Mouse (Mus musculus) neural tube, embryonic 14.5 days (tissue): ENCODE measurements at regions not wholly inside any gene's neighbourhood (a gene's known extent, or its start where the extent isn't known, plus 50 kb on each side); places are given as distances from the start of the nearest gene placed in this dataset.

ENCODE experiments used
- ATAC-seq: fragments of 200-750 bp; cut with Nextera tagmentation; 2 replicates; pipeline ENCODE4 v1.8.0; 2017; ENCODE audit warnings: low read depth, mild to moderate bottlenecking, moderate TSS enrichment, moderate library complexity
- H3K27ac ChIP-seq: fragments of 300-500 bp; sonication (generic); 2 replicates; pipeline ENCODE4 v1.5.1; 2014; ENCODE audit warnings: low read depth, mild to moderate bottlenecking, control low read depth, low read length, moderate library complexity, mixed read lengths
- H3K27me3 ChIP-seq: fragments of 300-500 bp; sonication (generic); 2 replicates; pipeline ENCODE4 v1.6.1; 2014; ENCODE audit warnings: low read length; ENCODE audit not compliant: control insufficient read depth, insufficient read depth
- H3K36me3 ChIP-seq: fragments of 300-500 bp; sonication (generic); 2 replicates; pipeline ENCODE4 v1.6.1; 2014; ENCODE audit warnings: low read length, mixed read lengths; ENCODE audit not compliant: control insufficient read depth, insufficient read depth
- H3K4me1 ChIP-seq: fragments of 300-500 bp; sonication (generic); 2 replicates; pipeline ENCODE4 v1.6.1; 2014; ENCODE audit warnings: low read length; ENCODE audit not compliant: control insufficient read depth, insufficient read depth
- H3K4me2 ChIP-seq: fragments of 300-500 bp; sonication (generic); 2 replicates; pipeline ENCODE4 v1.6.1; 2014; ENCODE audit warnings: mild to moderate bottlenecking, low read depth, low read length, control low read depth
- H3K4me3 ChIP-seq: fragments of 300-500 bp; sonication (generic); 2 replicates; pipeline ENCODE4 v1.5.1; 2014; ENCODE audit warnings: low read depth, low read length, control low read depth, mixed read lengths
- H3K9ac ChIP-seq: fragments of 300-500 bp; sonication (generic); replicated peaks from 2 replicates; pipeline ENCODE4 v1.6.1; 2014; ENCODE audit warnings: low read depth, mild to moderate bottlenecking, control low read depth, low read length, mixed read lengths
- H3K9me3 ChIP-seq: fragments of 300-500 bp; sonication (generic); 2 replicates; pipeline ENCODE4 v1.6.1; 2016; ENCODE audit warnings: low read length; ENCODE audit not compliant: control insufficient read depth
- WGBS: fragments of 180-500 bp; shearing (Covaris S2); extraction: QIAGEN DNeasy Blood & Tissue Kit; methylation state at CpG from one replicate; pipeline ENCODE4 v1.1.7; 2014; 5-methylcytosine and 5-hydroxymethylcytosine counted together

DNA sequence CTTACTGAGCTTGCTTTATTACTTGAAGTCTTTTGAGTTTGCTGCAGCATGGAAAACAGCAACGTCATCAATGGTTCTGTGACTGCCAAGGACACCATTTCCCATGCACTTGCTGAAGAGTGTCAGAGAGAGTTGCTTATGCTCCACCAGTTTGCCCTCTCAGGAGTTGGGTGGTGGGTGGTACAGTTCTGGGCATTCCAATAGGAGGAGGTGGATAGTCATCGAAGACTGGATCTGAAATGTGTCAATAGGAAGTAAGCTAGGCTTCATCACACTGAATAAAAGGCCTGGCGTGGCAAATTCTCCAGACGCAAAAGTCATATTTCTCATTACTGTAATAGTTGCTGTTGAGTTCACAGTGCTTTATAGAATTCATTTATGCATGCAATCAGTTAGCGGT is 751.7 kb upstream of the Car8 start:
- no peak for ATAC-seq
- Histone ChIP-seq H3K4me3 (no peak overlapping the region), H3K4me1 (peaks cover 19% of the 10 kb centered on the region), H3K9me3 (no peaks in the 10 kb centered on the region), H3K4me2 (no peak overlapping the region), H3K27me3 (no peaks in the 10 kb centered on the region), H3K27ac (no peak overlapping the region), H3K36me3 (no peaks in the 10 kb centered on the region), H3K9ac (no peak overlapping the region)
- WGBS, result 70% methylated on average over 5 of the region's 5 CpGs

GRCm38 (mm10) chr4:8989614-8990013 is 750.8 kb upstream of the Car8 start:
- no peak for ATAC-seq
- H3K36me3 ChIP-seq, result no peaks in the 10 kb centered on the region
- 43% methylated on average over 6 of the region's 6 CpGs for WGBS

GRCm38 (mm10) chr4:8989110-8989509 is 750.3 kb upstream of the Car8 start:
- no peaks in the 10 kb centered on the region for H3K9me3 ChIP-seq
- H3K4me2 ChIP-seq, result no peak overlapping the region
- no peaks in the 10 kb centered on the region for H3K27me3 ChIP-seq
- H3K27ac ChIP-seq, result no peak overlapping the region
- 85% methylated on average over 4 of the region's 4 CpGs for WGBS
- H3K4me3 ChIP-seq, result no peak overlapping the region
- no peak overlapping the region for H3K9ac ChIP-seq
- ATAC-seq, result no peak
- no peaks in the 10 kb centered on the region for H3K36me3 ChIP-seq
- peaks cover 19% of the 10 kb centered on the region for H3K4me1 ChIP-seq

More at GRCm38 (mm10) chr4:8989614-8990013, 750.8 kb upstream of the Car8 start:
- Histone ChIP-seq H3K27me3 (no peaks in the 10 kb centered on the region), H3K4me2 (no peak overlapping the region), H3K9ac (no peak overlapping the region), H3K27ac (no peak overlapping the region), H3K4me3 (no peak overlapping the region), H3K9me3 (no peaks in the 10 kb centered on the region), H3K4me1 (peaks cover 19% of the 10 kb centered on the region)

DNA sequence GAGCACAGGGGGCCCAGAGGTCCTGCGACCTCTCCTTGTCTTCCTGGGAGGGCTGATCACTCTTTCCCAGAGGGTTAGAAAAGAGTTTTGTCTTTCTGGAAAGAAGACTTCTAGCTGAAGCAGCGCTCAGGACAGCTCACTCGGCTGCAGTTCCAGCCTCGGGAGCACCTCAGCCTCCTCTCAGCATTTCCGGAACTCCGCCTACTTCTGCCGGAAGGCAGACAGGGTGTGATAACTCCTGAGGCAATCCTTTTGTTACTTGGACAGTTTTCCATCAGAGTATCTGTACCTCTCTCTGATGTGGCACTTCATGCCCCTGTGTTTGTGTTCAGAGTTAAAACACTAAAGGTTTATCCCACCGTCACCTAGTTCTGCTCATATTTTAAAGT is 749.5 kb upstream of the Car8 start:
- Histone ChIP-seq H3K9ac (no peak overlapping the region; the same call in 1 of the 2 replicates), H3K4me1 (peaks cover 19% of the 10 kb centered on the region), H3K4me2 (no peak overlapping the region), H3K4me3 (no peak overlapping the region), H3K9me3 (no peaks in the 10 kb centered on the region), H3K27ac (no peak overlapping the region; the same call in 1 of the 2 replicates), H3K36me3 (no peaks in the 10 kb centered on the region), H3K27me3 (no peaks in the 10 kb centered on the region)
- ATAC-seq, result no peak
- 41% methylated on average over 8 of the region's 8 CpGs for WGBS

GRCm38 (mm10) chr4:8987544-8988344 is 748.9 kb upstream of the Car8 start:
- H3K4me1 ChIP-seq, result peaks cover 19% of the 10 kb centered on the region
- no peaks in the 10 kb centered on the region for H3K9me3 ChIP-seq
- H3K36me3 ChIP-seq, result no peaks in the 10 kb centered on the region
- H3K27ac ChIP-seq, result no peak overlapping the region; the same call in 1 of the 2 replicates
- ATAC-seq, result peak; percentile 52; the same call in 1 of the 2 replicates
- 18% methylated on average over 10 of the region's 10 CpGs for WGBS
- no peak overlapping the region for H3K4me2 ChIP-seq
- no peak overlapping the region for H3K4me3 ChIP-seq
- no peak overlapping the region; the same call in 1 of the 2 replicates for H3K9ac ChIP-seq
- H3K27me3 ChIP-seq, result no peaks in the 10 kb centered on the region

DNA sequence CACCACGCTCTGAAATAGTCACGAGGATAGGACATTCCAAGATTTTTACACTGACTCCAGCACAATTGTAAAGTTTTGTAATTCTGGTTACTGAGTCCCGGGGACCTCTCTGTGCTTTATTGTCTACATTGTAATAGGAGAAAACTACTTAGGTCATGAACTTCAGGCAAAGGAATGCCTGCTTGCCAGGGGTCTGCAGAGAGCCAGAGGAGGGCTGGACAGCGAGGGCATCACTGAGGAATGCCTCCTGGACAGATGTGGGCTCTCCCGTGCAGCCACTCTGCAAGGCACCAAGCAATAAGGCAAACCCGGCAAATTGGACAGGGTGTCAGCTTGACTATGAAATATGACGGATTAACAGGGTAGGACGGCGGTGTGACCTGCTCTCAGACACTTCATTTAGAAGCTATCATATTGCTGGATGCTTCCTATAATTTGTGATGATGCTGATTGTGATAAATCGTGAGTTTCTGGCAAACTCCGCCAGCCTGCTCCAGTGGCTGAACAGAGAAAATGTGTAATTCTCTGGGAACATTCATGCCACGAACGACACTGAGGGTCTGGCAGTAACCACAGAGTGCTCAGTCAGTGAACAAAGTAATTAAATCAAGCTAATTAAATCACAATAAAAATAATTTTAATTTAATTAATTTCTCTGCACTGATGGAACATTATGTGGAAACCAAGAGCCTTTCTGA is 747.7 kb upstream of the Car8 start:
- WGBS, result 21% methylated on average over 13 of the region's 13 CpGs
- ATAC-seq, result peak; percentile 47; the same call in 1 of the 2 replicates
- H3K27ac ChIP-seq, result no peak overlapping the region
- no peaks in the 10 kb centered on the region for H3K36me3 ChIP-seq
- H3K4me1 ChIP-seq, result peaks cover 19% of the 10 kb centered on the region
- H3K4me3 ChIP-seq, result no peak overlapping the region
- no peaks in the 10 kb centered on the region for H3K27me3 ChIP-seq
- H3K4me2 ChIP-seq, result peak overlapping the region; percentile 8; the same call in 1 of the 2 replicates
- no peaks in the 10 kb centered on the region for H3K9me3 ChIP-seq
- no peak overlapping the region for H3K9ac ChIP-seq

GRCm38 (mm10) chr4:8984059-8984606 is 745.3 kb upstream of the Car8 start:
- Histone ChIP-seq H3K4me1 (peaks cover 19% of the 10 kb centered on the region), H3K9ac (no peak overlapping the region), H3K4me3 (no peak overlapping the region), H3K4me2 (no peak overlapping the region), H3K27me3 (no peaks in the 10 kb centered on the region), H3K9me3 (no peaks in the 10 kb centered on the region), H3K27ac (no peak overlapping the region), H3K36me3 (no peaks in the 10 kb centered on the region)
- no peak for ATAC-seq
- WGBS, result 93% methylated on average over 5 of the region's 5 CpGs

DNA sequence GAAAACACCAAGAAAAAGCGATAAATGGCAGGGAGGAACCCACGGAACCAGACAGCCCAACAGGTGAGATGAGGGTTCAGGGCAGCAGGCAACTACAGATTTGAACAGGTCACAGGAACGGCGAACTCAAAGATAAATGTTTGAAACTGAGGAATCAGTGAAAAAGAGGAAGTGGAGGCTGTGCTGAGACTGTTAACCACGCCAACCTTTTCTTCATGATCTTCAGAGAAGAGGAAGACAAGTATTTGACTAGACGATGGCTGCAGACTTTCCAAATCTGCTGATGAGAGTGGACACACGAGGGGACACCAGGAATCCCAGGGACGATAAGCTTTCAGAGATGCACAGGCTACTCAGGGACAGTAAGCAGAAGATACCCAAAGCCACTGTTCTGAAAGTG is 740.1 kb upstream of the Car8 start:
- Histone ChIP-seq H3K4me2 (no peak overlapping the region), H3K4me1 (no peaks in the 10 kb centered on the region), H3K9me3 (no peaks in the 10 kb centered on the region), H3K36me3 (no peaks in the 10 kb centered on the region), H3K27ac (no peak overlapping the region), H3K9ac (no peak overlapping the region), H3K27me3 (no peaks in the 10 kb centered on the region), H3K4me3 (no peak overlapping the region)
- no peak for ATAC-seq
- 92% methylated on average over 8 of the region's 8 CpGs for WGBS

DNA sequence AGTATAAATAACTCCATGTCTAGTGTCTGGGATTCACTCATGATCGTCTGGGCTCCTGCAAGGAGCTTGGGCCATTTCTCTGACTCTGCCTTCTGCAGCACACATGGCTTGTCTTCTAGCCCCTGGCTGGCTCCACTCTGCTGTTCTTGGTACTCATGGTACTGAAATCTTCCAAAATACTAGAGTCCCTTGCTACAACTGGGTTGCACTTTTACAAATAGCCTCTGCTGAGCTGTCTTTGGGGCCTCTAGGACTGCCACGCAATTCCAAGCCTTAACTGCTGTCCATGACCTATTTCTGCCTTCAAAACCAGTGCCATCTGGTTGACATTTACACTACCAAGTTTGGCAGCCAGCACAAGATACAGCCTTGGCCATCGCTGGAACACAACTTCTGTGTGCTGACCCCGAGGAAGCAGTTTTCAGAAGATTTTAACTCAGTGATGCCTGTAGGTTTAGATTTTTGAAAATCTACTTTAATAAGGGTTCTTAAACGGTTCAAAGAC is 731.2 kb upstream of the Car8 start:
- 88% methylated on average over 5 of the region's 5 CpGs for WGBS
- H3K9ac ChIP-seq, result no peak overlapping the region
- H3K36me3 ChIP-seq, result no peaks in the 10 kb centered on the region
- H3K9me3 ChIP-seq, result no peaks in the 10 kb centered on the region
- no peaks in the 10 kb centered on the region for H3K4me1 ChIP-seq
- no peak overlapping the region for H3K27ac ChIP-seq
- ATAC-seq, result no peak
- no peak overlapping the region for H3K4me3 ChIP-seq
- no peaks in the 10 kb centered on the region for H3K27me3 ChIP-seq
- no peak overlapping the region for H3K4me2 ChIP-seq
